Mouse (Mus musculus) urinary bladder, adult 18-20 months (tissue): ENCODE results near the gene Midn.

Experiments used
- DNase-seq, 2 experiments: peaks; one replicate each; pipeline ENCODE4 v3.0.0; 2022; ENCODE audit warnings: low spot score in 2 of 2, mixed read lengths in 2 of 2

The Midn gene

GRCm38 (mm10) chr10:80193976-80194375, 45.9 kb downstream of the Midn start:
- DNase-seq = no peak

- DNase-seq = no peak
These were observed 46.4 kb downstream of the Midn start for GRCm38 (mm10) chr10:80194441-80194840.

GRCm38 (mm10) chr10:80196167-80196566, 48.1 kb downstream of the Midn start:
- DNase-seq = no peak

GRCm38 (mm10) chr10:80196778-80197581, 48.9 kb downstream of the Midn start:
- DNase-seq = no peak

- DNase-seq = peak; percentile 47 to 61
These were observed 51.5 kb downstream of the Midn start for GRCm38 (mm10) chr10:80199440-80200008.

GRCm38 (mm10) chr10:80200485-80200884, 52.4 kb downstream of the Midn start:
- no peak for DNase-seq

GRCm38 (mm10) chr10:80204055-80204454, 56.0 kb downstream of the Midn start:
- DNase-seq = no peak

GRCm38 (mm10) chr10:80207201-80207600, 59.1 kb downstream of the Midn start:
- no peak for DNase-seq

GRCm38 (mm10) chr10:80207676-80208075, 59.6 kb downstream of the Midn start:
- no peak for DNase-seq
